Mouse (Mus musculus) myocyte (in vitro differentiated cells): ENCODE measurements at regions not wholly inside any gene's neighbourhood (a gene's known extent, or its start where the extent isn't known, plus 50 kb on each side); places are given as distances from the start of the nearest gene placed in this dataset.

ENCODE experiments used
- H3K27me3 ChIP-seq: one replicate; pipeline ENCODE4 v1.6.1; 2011; ENCODE audit not compliant: control insufficient read depth, insufficient read depth, insufficient read length
- H3K36me3 ChIP-seq: one replicate; pipeline ENCODE4 v1.6.1; 2011; ENCODE audit not compliant: control insufficient read depth, insufficient read depth
- H3K4me2 ChIP-seq: one replicate; pipeline ENCODE4 v1.6.1; 2011; ENCODE audit warnings: low read depth, control low read depth
- H3K4me3 ChIP-seq: one replicate; pipeline ENCODE4 v1.5.1; 2011; ENCODE audit warnings: mild to moderate bottlenecking, control low read depth, moderate library complexity
- H3K79me2 ChIP-seq: one replicate; pipeline ENCODE4 v1.6.1; 2011; ENCODE audit not compliant: control insufficient read depth, insufficient read depth
- H3ac ChIP-seq: one replicate; pipeline ENCODE4 v1.6.1; 2011; ENCODE audit not compliant: control insufficient read depth, insufficient read length
- CEBPB ChIP-seq: IDR thresholded peaks from 2 replicates; pipeline ENCODE4 v1.6.1; 2011; ENCODE audit warnings: mild to moderate bottlenecking, moderate library complexity; ENCODE audit not compliant: poor library complexity, insufficient read depth, severe bottlenecking
- E2F4 ChIP-seq: IDR thresholded peaks from one replicate; pipeline ENCODE4 v1.6.1; 2011; ENCODE audit warnings: mild to moderate bottlenecking, control low read depth, moderate library complexity; ENCODE audit not compliant: insufficient read depth
- MAX ChIP-seq: IDR thresholded peaks from one replicate; pipeline ENCODE4 v1.6.1; 2011; ENCODE audit warnings: low read depth, mild to moderate bottlenecking, control low read depth
- MYOD1 ChIP-seq, 3 experiments: IDR thresholded peaks; one replicate each; pipeline ENCODE4 v1.6.1; 2011; ENCODE audit warnings: control low read depth in 2 of 3, low read depth in 2 of 3, mild to moderate bottlenecking in 2 of 3, moderate library complexity in 1 of 3; ENCODE audit not compliant: insufficient read length in 2 of 3, control insufficient read depth in 1 of 3
- MYOG ChIP-seq, 3 experiments: IDR thresholded peaks; one replicate each; pipeline ENCODE4 v1.6.1; 2011; ENCODE audit warnings: control low read depth in 2 of 3, low read depth in 2 of 3, mild to moderate bottlenecking in 2 of 3; ENCODE audit not compliant: insufficient read length in 2 of 3, control insufficient read depth in 1 of 3, insufficient read depth in 1 of 3
- POLR2A ChIP-seq: IDR thresholded peaks from one replicate; pipeline ENCODE4 v1.6.1; 2011; ENCODE audit warnings: low read depth, mild to moderate bottlenecking, control low read depth, moderate library complexity; ENCODE audit not compliant: insufficient read length
- POLR2AphosphoS2 ChIP-seq: IDR thresholded peaks from one replicate; pipeline ENCODE4 v1.6.1; 2011; ENCODE audit warnings: low read depth, control low read depth; ENCODE audit not compliant: insufficient read length
- REST ChIP-seq: IDR thresholded peaks from one replicate; pipeline ENCODE4 v1.6.1; 2011; ENCODE audit warnings: mild to moderate bottlenecking, control low read depth, moderate library complexity; ENCODE audit not compliant: insufficient read depth, insufficient read length
- SRF ChIP-seq: IDR thresholded peaks from one replicate; pipeline ENCODE4 v1.6.1; 2011; ENCODE audit warnings: low read depth; ENCODE audit not compliant: control insufficient read depth, insufficient read length
- TCF12 ChIP-seq: IDR thresholded peaks from one replicate; pipeline ENCODE4 v1.6.1; 2011; ENCODE audit warnings: mild to moderate bottlenecking, control low read depth; ENCODE audit not compliant: poor library complexity, insufficient read depth, severe bottlenecking
- TCF3 ChIP-seq: IDR thresholded peaks from one replicate; pipeline ENCODE4 v1.6.1; 2011; ENCODE audit warnings: low read depth, control low read depth; ENCODE audit not compliant: insufficient read length
- USF1 ChIP-seq: IDR thresholded peaks from one replicate; pipeline ENCODE4 v1.6.1; 2011; ENCODE audit warnings: low read depth, mild to moderate bottlenecking, control low read depth, moderate library complexity

DNA sequence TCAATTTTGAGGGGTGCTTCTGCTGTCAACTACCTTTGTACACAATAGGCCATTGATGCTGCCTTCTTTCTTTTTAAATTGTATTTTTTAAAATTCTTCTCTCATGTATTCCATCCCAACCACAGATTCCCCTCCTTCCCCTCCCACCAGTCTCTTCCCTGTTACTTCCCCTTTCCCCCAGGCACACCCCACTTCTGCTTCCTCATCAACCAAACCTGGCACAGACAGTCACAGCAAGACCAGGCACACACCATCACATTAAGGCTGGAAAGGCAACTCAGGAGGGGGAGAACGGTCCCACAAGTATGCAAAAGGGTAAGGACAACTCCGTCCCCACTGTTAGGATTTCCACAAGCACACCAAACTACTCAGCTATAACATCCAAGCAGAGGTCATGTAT is 697.4 kb upstream of the Gm19410 start:
- no peaks in the 10 kb centered on the region for H3K79me2 ChIP-seq
- TF ChIP-seq USF1 (no peak), TCF12 (no peak), SRF (no peak), REST (no peak), CEBPB (no peak), POLR2AphosphoS2 (no peak)
- H3ac ChIP-seq, result no peak overlapping the region
- no peak overlapping the region for H3K4me3 ChIP-seq
- no peak overlapping the region for H3K4me2 ChIP-seq
- H3K27me3 ChIP-seq, result no peaks in the 10 kb centered on the region
- H3K36me3 ChIP-seq, result no peaks in the 10 kb centered on the region

DNA sequence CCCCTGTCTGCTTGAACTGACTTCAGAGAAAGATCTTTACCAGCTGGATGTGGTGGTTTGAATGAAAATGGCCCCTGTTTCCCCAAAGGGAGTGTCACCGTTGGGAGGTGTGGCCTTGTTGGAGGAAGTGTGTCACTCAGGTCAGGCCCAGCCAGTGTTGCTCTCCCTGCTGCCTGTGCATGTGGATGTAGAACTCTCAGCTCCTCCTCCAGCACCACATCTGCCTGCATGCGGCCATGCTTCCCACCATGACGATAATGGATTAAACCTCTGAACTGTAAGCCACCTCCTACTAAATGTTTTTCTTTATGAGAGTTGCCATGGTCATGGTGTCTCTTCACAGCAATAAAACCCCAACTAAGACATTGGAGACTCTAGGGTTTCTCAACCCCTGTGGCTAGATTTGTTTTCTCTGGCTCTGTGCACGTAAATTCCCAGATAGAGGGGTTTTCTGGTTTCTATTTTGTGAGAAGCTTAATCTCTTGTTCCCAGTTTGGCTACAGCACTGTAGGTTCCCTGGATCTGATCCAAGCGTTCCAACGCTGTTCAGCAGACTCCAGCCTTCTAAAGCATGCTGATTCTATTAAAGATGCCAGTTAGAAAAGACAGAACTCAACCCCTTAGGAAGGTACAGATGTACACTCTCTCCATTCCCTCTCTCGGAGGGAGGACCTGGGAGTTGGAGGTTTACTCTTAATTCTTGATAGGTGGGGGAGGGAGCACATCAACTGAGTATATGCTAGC is 695.2 kb upstream of the Gm19410 start:
- Histone ChIP-seq H3ac (no peak overlapping the region), H3K4me2 (no peak overlapping the region), H3K79me2 (no peaks in the 10 kb centered on the region), H3K27me3 (no peaks in the 10 kb centered on the region), H3K36me3 (no peaks in the 10 kb centered on the region), H3K4me3 (no peak overlapping the region)
- TF ChIP-seq MYOD1 (IDR thresholded peaks at IDR 0.05; ENCODE audit: control insufficient read depth in 1 of 3, insufficient read length in 2 of 3, low read depth in 2 of 3) (no peak), POLR2AphosphoS2 (no peak), USF1 (no peak), CEBPB (no peak), MAX (no peak), E2F4 (no peak), TCF12 (no peak), REST (no peak), POLR2A (no peak)

DNA sequence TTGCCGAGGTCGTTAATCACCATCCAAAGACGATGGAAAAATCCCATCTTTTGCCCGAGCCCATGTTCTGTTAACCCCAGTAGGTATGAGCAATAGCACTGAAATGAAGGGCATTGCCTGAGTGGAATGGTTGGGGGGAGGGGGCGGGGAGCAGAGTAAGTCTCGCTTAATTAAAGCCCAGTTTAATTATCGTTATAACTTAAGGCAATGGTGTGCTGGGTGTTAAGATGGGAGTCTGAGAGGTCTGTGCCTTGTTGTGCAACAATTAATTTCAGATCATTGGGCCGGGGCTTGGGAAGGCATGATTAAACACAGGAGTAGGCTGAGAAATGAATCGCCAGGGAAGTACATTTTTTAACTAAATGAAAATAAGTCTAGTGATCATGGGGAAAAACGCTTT is 689.6 kb upstream of the Gm19410 start:
- H3ac ChIP-seq, result no peak overlapping the region
- H3K4me3 ChIP-seq, result no peak overlapping the region
- no peaks in the 10 kb centered on the region for H3K27me3 ChIP-seq
- H3K79me2 ChIP-seq, result no peaks in the 10 kb centered on the region
- no peaks in the 10 kb centered on the region for H3K36me3 ChIP-seq
- no peak overlapping the region for H3K4me2 ChIP-seq
- no peak for TF ChIP-seq E2F4
- TF ChIP-seq POLR2AphosphoS2, result no peak

DNA sequence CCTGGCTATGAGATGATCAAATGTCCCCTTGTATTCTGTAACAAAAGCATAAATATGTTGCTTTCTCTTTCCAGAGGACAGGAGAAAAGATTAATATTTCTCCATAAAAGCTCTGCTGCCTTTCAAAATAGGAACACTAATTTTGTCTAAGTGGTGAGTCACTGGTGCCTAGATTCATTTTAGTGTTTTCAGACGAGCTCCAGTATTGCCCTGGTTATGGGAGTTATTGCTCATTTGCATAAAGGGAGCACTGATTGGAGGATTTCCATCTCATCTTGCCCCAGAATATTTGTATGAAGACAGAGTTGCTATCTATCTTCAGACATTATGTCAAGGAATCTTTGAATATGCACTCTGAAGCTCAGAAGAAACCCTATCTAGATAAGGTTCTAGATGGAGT is 682.4 kb upstream of the Gm19410 start:
- Histone ChIP-seq H3K27me3 (no peaks in the 10 kb centered on the region), H3K4me2 (no peak overlapping the region), H3K4me3 (no peak overlapping the region), H3K79me2 (no peaks in the 10 kb centered on the region), H3K36me3 (no peaks in the 10 kb centered on the region), H3ac (no peak overlapping the region)
- TF ChIP-seq POLR2A (no peak), REST (no peak), CEBPB (no peak), TCF3 (no peak), MYOD1 (IDR thresholded peaks at IDR 0.05; ENCODE audit: control insufficient read depth in 1 of 3, insufficient read length in 2 of 3, low read depth in 2 of 3) (no peak), SRF (no peak)

DNA sequence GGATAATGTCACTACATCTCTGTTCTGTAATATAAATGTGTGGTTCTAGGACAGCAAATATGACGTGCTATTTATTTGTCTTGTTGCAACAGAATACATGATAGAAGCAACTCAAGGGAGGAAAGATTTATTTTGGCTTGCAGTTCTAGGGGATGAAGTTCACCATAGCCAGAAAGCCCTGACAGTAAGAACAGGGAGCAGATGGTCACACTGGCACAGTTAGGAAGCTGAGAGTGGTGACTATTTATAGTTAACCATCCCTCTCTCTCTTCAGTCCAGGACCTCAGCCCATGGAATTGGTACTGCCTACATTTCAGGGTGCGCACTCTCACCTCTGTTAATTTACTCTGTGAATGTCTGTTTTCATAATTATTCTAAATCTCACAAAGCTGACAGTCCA is 678.5 kb upstream of the Gm19410 start:
- Histone ChIP-seq H3K27me3 (no peaks in the 10 kb centered on the region), H3K36me3 (no peaks in the 10 kb centered on the region)
- no peak for TF ChIP-seq MYOD1 (IDR thresholded peaks at IDR 0.05; ENCODE audit: control insufficient read depth in 1 of 3, insufficient read length in 2 of 3, low read depth in 2 of 3)
- no peak for TF ChIP-seq TCF3
- TF ChIP-seq TCF12, result no peak
- TF ChIP-seq MYOG (IDR thresholded peaks at IDR 0.05; ENCODE audit: control insufficient read depth in 1 of 3, insufficient read depth in 1 of 3, insufficient read length in 2 of 3, low read depth in 2 of 3), result no peak
- no peak for TF ChIP-seq POLR2A
- TF ChIP-seq MAX, result no peak
- no peak for TF ChIP-seq CEBPB
- TF ChIP-seq SRF, result no peak
- no peak for TF ChIP-seq POLR2AphosphoS2
- TF ChIP-seq E2F4, result no peak

More for the DNA sequence above, 678.5 kb upstream of the Gm19410 start:
- H3ac ChIP-seq, result no peak overlapping the region
- no peak overlapping the region for H3K4me2 ChIP-seq
- no peak overlapping the region for H3K4me3 ChIP-seq
- no peaks in the 10 kb centered on the region for H3K79me2 ChIP-seq
